Mouse (Mus musculus) heart, embryonic 16.5 days (tissue): ENCODE data around the gene Tmem107. TPM values are rescaled to one million over a fixed set of nuclear protein-coding genes. Genes with fewer than 3 reads are reported as not detected.

ENCODE experiments used
- ATAC-seq: fragments of 200-750 bp; cut with Nextera tagmentation; replicated peaks from 2 replicates; pipeline ENCODE4 v1.8.0; 2017; ENCODE audit warnings: moderate number of reproducible peaks; ENCODE audit not compliant: insufficient read depth, low FRiP score; ENCODE audit errors: extremely low read depth
- H3K27ac ChIP-seq: fragments of 300-500 bp; sonication (generic); 2 replicates; pipeline ENCODE4 v1.5.1; 2014; ENCODE audit warnings: mild to moderate bottlenecking, low read length, control low read depth, moderate library complexity
- H3K27me3 ChIP-seq: fragments of 300-500 bp; sonication (generic); 2 replicates; pipeline ENCODE4 v1.6.1; 2014; ENCODE audit warnings: low read length, mixed read lengths; ENCODE audit not compliant: control insufficient read depth, insufficient read depth
- H3K36me3 ChIP-seq: fragments of 300-500 bp; sonication (generic); 2 replicates; pipeline ENCODE4 v1.6.1; 2014; ENCODE audit not compliant: control insufficient read depth, insufficient read depth
- H3K4me1 ChIP-seq: fragments of 300-500 bp; sonication (generic); 2 replicates; pipeline ENCODE4 v1.6.1; 2014; ENCODE audit warnings: low read length, mixed read lengths; ENCODE audit not compliant: control insufficient read depth, insufficient read depth
- H3K4me2 ChIP-seq: fragments of 300-500 bp; sonication (generic); 2 replicates; pipeline ENCODE4 v1.6.1; 2014; ENCODE audit warnings: low read depth, mild to moderate bottlenecking, control low read depth, low read length
- H3K4me3 ChIP-seq: fragments of 300-500 bp; sonication (generic); 2 replicates; pipeline ENCODE4 v1.5.1; 2014; ENCODE audit warnings: mild to moderate bottlenecking, control low read depth, low read length
- H3K9ac ChIP-seq: fragments of 300-500 bp; sonication (generic); 2 replicates; pipeline ENCODE4 v1.6.1; 2014; ENCODE audit warnings: low read length, control low read depth
- H3K9me3 ChIP-seq: fragments of 300-500 bp; sonication (generic); replicated peaks from 2 replicates; pipeline ENCODE4 v1.6.1; 2016; ENCODE audit warnings: low read length; ENCODE audit not compliant: control insufficient read depth
- WGBS: fragments of 180-500 bp; shearing (Covaris S2); extraction: QIAGEN DNeasy Blood & Tissue Kit; methylation state at CpG from one replicate; pipeline ENCODE4 v1.1.7; 2014; 5-methylcytosine and 5-hydroxymethylcytosine counted together
- polyA plus RNA-seq: library from polyadenylated mRNA; unstranded; fragments of >200 nt; fragmentation: Nextera tagmentation; extraction: Ambion mirVana; gene quantifications from 2 replicates; pipeline ENCODE4 v1.2.1, GENCODE M21; 2015

Gene Tmem107
- polyA plus RNA-seq, 1 experiment from 2014 or later, result 43.3 TPM

DNA sequence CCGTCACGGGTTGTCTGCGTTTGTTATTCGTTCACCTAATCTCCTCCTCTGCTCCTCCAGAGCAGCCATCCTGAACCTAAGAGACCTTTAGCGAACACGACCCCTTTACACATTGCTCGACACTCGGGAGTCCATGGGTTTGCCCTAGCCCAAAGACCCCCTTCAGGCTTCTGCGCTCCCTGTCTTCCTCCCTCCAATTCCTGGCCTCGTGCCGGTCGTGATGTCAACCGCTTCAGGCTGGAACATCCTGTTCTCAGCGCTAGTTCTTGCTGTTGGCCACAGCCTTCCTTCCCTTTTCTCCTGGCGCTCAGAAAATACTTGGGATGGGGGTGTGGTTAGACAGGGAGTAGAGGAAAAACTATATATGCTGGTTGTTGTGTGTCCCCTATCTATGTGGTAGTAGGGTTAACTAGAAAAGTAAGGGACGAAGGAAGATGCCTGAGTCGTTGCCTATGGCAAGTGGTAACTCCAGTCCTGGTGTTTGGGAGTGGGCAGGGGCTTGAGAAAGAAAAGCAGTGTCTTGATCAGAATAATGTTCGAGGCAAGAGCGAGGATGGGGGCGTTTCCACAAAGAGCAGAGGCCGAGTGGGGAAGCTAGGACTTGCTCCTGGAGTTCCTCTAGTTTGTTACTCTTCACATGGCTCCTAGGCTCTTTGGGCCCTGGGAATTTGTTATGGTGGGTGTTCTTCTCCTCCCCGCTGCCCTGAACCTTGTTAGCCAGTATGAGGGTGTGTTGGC, 28.7 kb downstream of the Tmem107 start:
- H3K9me3 ChIP-seq, result no peaks in the 10 kb centered on the region
- peaks cover 40% of the 10 kb centered on the region for H3K36me3 ChIP-seq
- ATAC-seq, result no peak
- H3K4me3 ChIP-seq, result peak overlapping the region; percentile 76
- peaks cover 35% of the 10 kb centered on the region for H3K4me1 ChIP-seq
- H3K4me2 ChIP-seq, result peak overlapping the region; percentile 98
- H3K27me3 ChIP-seq, result no peaks in the 10 kb centered on the region
- H3K27ac ChIP-seq, result peak overlapping the region; percentile 99
- H3K9ac ChIP-seq, result peak overlapping the region; percentile 83
- WGBS, result 1% methylated on average over 22 of the region's 22 CpGs

DNA sequence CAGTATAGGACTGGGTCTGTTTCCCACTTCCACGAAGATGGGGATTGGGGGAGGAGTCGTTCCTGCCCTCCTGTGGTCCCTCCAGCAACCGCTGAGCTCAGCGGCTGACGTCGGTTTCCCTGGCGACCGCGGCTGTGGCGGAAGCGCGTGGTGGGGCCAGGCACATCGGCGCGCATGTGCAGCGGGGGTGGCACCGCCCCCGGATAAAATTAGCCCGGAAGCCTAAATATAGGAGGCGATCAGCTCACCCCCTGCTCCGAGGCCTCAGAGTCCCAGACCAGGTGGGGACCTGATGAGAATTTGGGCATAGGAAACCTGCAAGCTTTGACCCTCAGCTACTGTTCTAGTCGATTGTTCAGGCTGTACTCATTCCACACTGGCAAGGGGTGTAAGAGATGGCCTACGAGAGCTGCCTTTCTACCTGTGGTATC, 29.3 kb downstream of the Tmem107 start:
- peak overlapping the region; percentile 76 for H3K4me3 ChIP-seq
- H3K4me2 ChIP-seq, result peak overlapping the region; percentile 98
- under 1% methylated on average over 23 of the region's 23 CpGs for WGBS
- H3K4me1 ChIP-seq, result peaks cover 33% of the 10 kb centered on the region
- H3K9ac ChIP-seq, result peak overlapping the region; percentile 83
- H3K36me3 ChIP-seq, result peaks cover 45% of the 10 kb centered on the region
- H3K9me3 ChIP-seq, result no peaks in the 10 kb centered on the region
- H3K27ac ChIP-seq, result peak overlapping the region; percentile 99
- H3K27me3 ChIP-seq, result no peaks in the 10 kb centered on the region
- ATAC-seq, result peak; percentile 15

DNA sequence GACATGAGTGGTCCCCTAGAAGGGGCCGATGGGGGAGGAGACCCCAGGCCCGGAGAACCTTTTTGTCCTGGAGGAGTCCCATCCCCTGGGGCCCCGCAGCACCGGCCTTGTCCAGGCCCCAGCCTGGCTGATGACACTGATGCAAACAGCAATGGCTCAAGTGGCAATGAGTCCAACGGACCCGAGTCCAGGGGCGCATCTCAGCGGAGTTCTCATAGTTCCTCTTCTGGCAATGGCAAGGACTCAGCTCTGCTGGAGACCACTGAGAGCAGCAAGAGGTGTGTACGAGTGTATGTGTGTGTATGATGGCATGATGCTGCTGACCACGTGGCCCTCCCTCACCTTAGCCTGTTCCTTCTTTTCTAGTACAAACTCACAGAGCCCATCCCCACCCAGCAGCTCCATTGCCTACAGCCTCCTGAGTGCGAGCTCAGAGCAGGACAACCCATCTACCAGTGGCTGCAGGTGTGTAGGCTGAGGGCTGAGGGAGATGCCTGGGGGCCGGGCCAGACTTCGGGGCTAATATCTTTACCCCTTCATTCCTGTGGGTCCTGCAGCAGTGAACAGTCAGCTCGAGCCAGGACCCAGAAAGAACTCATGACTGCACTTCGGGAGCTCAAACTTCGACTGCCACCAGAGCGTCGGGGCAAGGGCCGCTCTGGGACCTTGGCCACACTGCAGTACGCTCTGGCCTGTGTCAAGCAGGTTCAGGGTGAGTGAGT, 30.2 kb downstream of the Tmem107 start:
- Histone ChIP-seq H3K27me3 (no peaks in the 10 kb centered on the region), H3K4me1 (peaks cover 33% of the 10 kb centered on the region), H3K27ac (peak overlapping the region; percentile 84), H3K4me2 (peak overlapping the region; percentile 98), H3K36me3 (peaks cover 53% of the 10 kb centered on the region), H3K4me3 (peak overlapping the region; percentile 76), H3K9me3 (no peaks in the 10 kb centered on the region), H3K9ac (peak overlapping the region; percentile 65)
- ATAC-seq, result no peak
- WGBS, result 84% methylated on average over 20 of the region's 20 CpGs

DNA sequence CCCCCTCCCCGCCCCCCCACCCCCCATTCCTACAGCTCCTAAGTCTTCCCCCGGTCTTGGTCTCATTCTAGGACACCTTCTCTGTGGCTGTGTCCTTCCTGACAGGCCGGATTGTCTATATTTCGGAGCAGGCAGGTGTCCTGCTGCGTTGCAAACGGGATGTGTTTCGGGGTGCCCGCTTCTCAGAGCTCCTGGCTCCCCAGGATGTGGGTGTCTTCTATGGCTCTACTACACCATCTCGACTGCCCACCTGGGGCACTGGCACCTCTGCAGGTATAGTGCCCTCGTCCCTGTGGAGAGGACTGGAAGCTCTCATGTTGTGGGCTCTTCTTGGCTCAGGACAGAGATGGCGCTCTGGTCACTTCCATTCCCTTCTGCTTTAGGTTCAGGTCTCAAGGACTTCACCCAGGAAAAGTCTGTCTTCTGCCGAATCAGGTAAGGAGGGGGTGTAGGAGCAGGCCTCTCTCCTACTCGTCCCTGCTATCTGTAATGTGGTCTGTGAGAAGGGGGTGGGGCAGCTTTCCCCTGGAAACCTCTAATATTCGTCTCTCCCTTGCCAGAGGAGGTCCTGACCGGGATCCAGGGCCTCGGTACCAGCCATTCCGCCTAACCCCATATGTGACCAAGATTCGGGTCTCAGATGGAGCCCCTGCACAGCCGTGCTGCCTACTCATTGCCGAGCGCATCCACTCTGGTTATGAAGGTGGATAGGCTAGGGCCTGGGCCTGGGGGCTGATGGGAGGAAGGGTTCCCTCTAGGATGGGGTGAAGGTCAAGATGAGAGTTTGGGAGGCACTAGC, 31.2 kb downstream of the Tmem107 start:
- Histone ChIP-seq H3K9ac (no peak overlapping the region), H3K9me3 (no peaks in the 10 kb centered on the region), H3K4me3 (no peak overlapping the region), H3K4me2 (no peak overlapping the region), H3K27me3 (no peaks in the 10 kb centered on the region), H3K4me1 (peaks cover 33% of the 10 kb centered on the region), H3K27ac (no peak overlapping the region), H3K36me3 (peaks cover 58% of the 10 kb centered on the region)
- ATAC-seq, result no peak
- WGBS, result 89% methylated on average over 21 of the region's 21 CpGs

DNA sequence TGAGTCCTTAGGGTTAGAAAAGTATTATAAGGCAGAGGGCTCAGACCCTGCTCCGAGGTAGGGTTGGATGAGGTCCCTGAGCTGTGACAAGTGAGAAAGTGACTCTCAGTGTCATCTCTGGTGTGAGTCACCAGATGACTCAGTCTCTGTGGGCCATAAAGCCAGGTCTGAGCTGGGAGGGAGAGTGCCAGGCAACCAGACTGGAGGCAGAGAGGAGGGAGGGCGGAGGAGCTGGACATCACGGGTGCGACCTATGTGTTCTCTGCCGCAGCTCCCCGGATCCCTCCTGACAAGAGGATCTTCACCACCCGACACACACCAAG, 31.8 kb downstream of the Tmem107 start:
- peaks cover 63% of the 10 kb centered on the region for H3K36me3 ChIP-seq
- H3K4me2 ChIP-seq, result no peak overlapping the region
- H3K4me3 ChIP-seq, result no peak overlapping the region
- H3K9ac ChIP-seq, result no peak overlapping the region
- H3K4me1 ChIP-seq, result peaks cover 33% of the 10 kb centered on the region
- WGBS, result 90% methylated on average over 7 of the region's 7 CpGs
- no peak for ATAC-seq
- no peaks in the 10 kb centered on the region for H3K9me3 ChIP-seq
- H3K27me3 ChIP-seq, result no peaks in the 10 kb centered on the region
- no peak overlapping the region for H3K27ac ChIP-seq

DNA sequence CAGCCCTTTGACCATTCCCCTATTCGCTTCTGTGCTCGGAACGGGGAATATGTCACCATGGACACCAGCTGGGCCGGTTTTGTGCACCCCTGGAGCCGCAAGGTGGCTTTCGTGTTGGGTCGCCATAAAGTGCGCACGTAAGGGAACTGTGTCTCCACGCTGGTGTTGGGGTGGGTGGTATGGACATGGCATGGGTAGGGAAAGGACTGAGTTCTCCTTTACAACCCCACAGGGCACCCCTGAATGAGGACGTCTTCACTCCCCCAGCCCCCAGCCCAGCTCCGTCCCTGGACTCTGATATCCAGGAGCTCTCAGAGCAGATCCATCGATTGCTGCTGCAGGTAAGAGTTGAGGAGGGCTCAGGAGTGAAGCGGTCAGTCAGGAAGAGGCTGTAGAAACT, 32.5 kb downstream of the Tmem107 start:
- no peak for ATAC-seq
- Histone ChIP-seq H3K4me1 (peaks cover 26% of the 10 kb centered on the region), H3K27me3 (no peaks in the 10 kb centered on the region), H3K36me3 (peaks cover 70% of the 10 kb centered on the region), H3K27ac (no peak overlapping the region), H3K9me3 (no peaks in the 10 kb centered on the region), H3K4me3 (no peak overlapping the region), H3K4me2 (no peak overlapping the region), H3K9ac (no peak overlapping the region)
- 93% methylated on average over 14 of the region's 14 CpGs for WGBS

DNA sequence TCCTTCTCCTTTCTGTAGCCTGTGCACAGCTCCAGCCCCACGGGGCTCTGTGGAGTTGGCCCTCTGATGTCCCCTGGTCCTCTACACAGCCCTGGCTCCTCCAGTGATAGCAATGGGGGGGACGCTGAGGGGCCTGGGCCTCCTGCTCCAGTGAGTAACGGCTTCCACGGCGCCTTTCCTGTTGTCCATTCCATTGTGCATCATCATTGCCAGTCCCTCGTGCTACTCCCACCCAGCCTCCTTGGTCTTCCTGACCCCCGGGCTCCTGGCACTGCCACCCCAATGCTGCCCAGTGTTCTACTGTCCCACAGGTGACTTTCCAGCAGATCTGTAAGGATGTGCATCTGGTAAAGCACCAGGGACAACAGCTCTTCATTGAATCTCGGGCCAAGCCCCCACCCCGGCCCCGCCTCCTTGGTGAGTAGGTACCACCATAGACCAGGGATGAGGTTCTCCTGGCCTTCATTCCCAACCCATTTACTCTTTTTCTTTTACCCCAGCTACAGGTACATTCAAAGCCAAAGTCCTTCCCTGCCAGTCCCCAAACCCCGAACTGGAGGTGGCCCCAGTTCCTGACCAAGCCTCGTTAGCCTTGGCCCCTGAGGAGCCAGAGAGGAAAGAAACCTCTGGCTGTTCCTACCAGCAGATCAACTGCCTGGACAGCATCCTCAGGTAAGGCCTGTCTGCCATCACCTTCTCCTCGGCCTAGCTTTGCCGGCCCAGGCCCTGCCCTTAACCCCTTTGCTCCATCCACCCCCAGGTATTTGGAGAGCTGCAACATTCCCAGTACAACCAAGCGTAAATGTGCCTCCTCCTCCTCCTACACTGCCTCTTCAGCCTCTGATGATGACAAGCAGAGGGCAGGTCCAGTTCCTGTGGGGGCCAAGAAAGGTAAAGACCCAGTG, 33.2 kb downstream of the Tmem107 start:
- no peaks in the 10 kb centered on the region for H3K27me3 ChIP-seq
- no peak overlapping the region for H3K4me3 ChIP-seq
- H3K27ac ChIP-seq, result no peak overlapping the region
- WGBS, result 89% methylated on average over 15 of the region's 15 CpGs
- no peaks in the 10 kb centered on the region for H3K9me3 ChIP-seq
- no peak overlapping the region for H3K4me2 ChIP-seq
- peaks cover 77% of the 10 kb centered on the region for H3K36me3 ChIP-seq
- ATAC-seq, result no peak
- peaks cover 21% of the 10 kb centered on the region for H3K4me1 ChIP-seq
- no peak overlapping the region for H3K9ac ChIP-seq

DNA sequence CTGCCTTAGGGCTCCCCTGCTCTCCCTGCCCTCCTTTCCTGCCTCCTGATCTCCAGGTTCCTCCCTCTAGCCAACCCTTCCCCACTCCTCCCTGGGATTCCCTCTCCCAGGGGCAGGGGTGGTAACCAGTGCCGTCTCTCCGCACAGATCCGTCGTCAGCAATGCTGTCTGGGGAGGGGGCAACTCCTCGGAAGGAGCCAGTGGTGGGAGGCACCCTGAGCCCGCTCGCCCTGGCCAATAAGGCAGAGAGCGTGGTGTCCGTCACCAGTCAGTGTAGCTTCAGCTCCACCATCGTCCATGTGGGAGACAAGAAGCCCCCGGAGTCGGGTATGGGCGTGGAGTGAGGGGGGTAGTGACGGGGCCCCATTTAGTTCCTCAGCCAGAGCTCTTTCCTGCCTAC, 33.9 kb downstream of the Tmem107 start:
- Histone ChIP-seq H3K9me3 (no peaks in the 10 kb centered on the region), H3K9ac (no peak overlapping the region), H3K4me3 (no peak overlapping the region), H3K4me1 (peaks cover 15% of the 10 kb centered on the region), H3K27me3 (no peaks in the 10 kb centered on the region), H3K4me2 (no peak overlapping the region), H3K36me3 (peaks cover 84% of the 10 kb centered on the region), H3K27ac (no peak overlapping the region)
- WGBS, result 89% methylated on average over 14 of the region's 14 CpGs
- ATAC-seq, result no peak
